Mouse (Mus musculus) forebrain, embryonic 15.5 days (tissue): Measurements from ENCODE around the gene Il12b. TPM values are rescaled to one million over a fixed set of nuclear protein-coding genes. Genes with fewer than 3 reads are reported as not detected.
"Not testable (repeated sequence)": the region's sequence is repeated elsewhere in the genome, so short reads cannot be mapped to it uniquely, and the experiment has no call there.

ENCODE experiments used
- ATAC-seq: fragments of 200-750 bp; cut with Nextera tagmentation; replicated peaks from 2 replicates; pipeline ENCODE4 v1.8.0; 2017; ENCODE audit warnings: mild to moderate bottlenecking, moderate TSS enrichment, moderate library complexity
- H3K27ac ChIP-seq: fragments of 300-500 bp; sonication (generic); replicated peaks from 2 replicates; pipeline ENCODE4 v1.5.1; 2015; ENCODE audit warnings: mild to moderate bottlenecking, inconsistent platforms
- H3K27me3 ChIP-seq: fragments of 300-500 bp; sonication (generic); 2 replicates; pipeline ENCODE4 v1.6.1; 2015; ENCODE audit warnings: inconsistent platforms
- H3K36me3 ChIP-seq: fragments of 300-500 bp; sonication (generic); 2 replicates; pipeline ENCODE4 v1.6.1; 2015; ENCODE audit warnings: mild to moderate bottlenecking, inconsistent platforms
- H3K4me1 ChIP-seq: fragments of 300-500 bp; sonication (generic); 2 replicates; pipeline ENCODE4 v1.6.1; 2015; ENCODE audit warnings: inconsistent platforms
- H3K4me2 ChIP-seq: fragments of 300-500 bp; sonication (generic); replicated peaks from 2 replicates; pipeline ENCODE4 v1.6.1; 2015; ENCODE audit warnings: mild to moderate bottlenecking, inconsistent platforms
- H3K4me3 ChIP-seq: fragments of 300-500 bp; sonication (generic); 2 replicates; pipeline ENCODE4 v1.5.1; 2015; ENCODE audit warnings: mild to moderate bottlenecking, inconsistent platforms
- H3K9ac ChIP-seq: fragments of 300-500 bp; sonication (generic); replicated peaks from 2 replicates; pipeline ENCODE4 v1.6.1; 2015; ENCODE audit warnings: mild to moderate bottlenecking, inconsistent platforms
- H3K9me3 ChIP-seq: fragments of 300-500 bp; sonication (generic); 2 replicates; pipeline ENCODE4 v1.6.1; 2016; ENCODE audit warnings: inconsistent platforms
- WGBS: fragments of 180-500 bp; shearing (Covaris S2); methylation state at CpG from one replicate; pipeline ENCODE4 v1.1.7; 2015; ENCODE audit warnings: mixed read lengths; 5-methylcytosine and 5-hydroxymethylcytosine counted together
- polyA plus RNA-seq: library from polyadenylated mRNA; unstranded; fragments of >200 nt; fragmentation: Nextera tagmentation; extraction: Ambion mirVana; gene quantifications from 2 replicates; pipeline ENCODE4 v1.2.1, GENCODE M21; 2015

Gene Il12b
- polyA plus RNA-seq, 1 experiment from 2014 or later = not detected

DNA sequence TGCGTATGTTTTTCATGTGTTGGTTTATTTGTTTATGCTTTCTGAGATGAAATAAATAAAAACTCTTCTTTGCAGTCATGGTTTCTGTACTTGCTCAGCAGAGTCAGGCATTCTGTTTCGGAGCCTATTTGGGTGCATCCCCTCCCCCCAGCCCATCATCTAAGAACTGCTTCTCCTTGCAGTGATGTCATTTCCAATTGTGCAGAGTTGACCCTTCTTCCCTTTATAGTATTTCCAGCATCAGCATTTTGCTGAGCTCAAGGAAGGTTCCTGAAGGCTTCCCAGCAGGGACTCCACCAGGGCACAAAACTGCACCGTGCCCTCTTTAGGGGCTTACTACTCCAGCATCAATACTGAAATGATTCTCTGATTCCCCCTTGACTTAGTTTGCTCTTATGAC, 14.7 kb downstream of the Il12b start:
- no peaks in the 10 kb centered on the region for H3K9me3 ChIP-seq
- H3K27me3 ChIP-seq = no peaks in the 10 kb centered on the region
- no peak overlapping the region for H3K27ac ChIP-seq
- WGBS = 87% methylated on average over 3 of the region's 3 CpGs
- H3K4me1 ChIP-seq = no peaks in the 10 kb centered on the region
- no peak for ATAC-seq
- H3K9ac ChIP-seq = no peak overlapping the region
- H3K4me2 ChIP-seq = no peak overlapping the region
- H3K4me3 ChIP-seq = no peak overlapping the region
- H3K36me3 ChIP-seq = no peaks in the 10 kb centered on the region

DNA sequence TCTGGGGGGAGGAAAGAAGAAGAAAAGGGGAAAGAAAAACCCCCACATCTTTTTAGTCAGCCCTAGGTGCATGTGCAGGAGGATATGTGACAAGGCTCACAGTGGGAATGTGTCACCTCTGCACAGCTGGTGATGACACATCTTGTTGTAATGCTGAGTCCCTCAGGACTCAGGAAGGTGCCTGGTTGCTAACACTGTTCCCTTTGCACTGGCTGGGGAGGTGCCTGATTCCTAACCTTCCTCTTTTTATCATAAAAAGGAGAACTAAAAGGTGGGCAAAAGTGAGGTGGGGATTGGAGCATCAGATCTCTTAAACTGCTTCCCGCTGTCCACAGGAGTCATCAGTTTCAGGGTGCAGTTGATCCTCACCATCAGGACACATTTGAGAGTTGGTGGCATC, 17.5 kb downstream of the Il12b start:
- WGBS = 85% methylated on average over 1 of the region's 1 CpGs

GRCm38 (mm10) chr11:44422337-44423111, 22.7 kb downstream of the Il12b start:
- Histone ChIP-seq H3K27ac (no peak overlapping the region), H3K4me1 (0 out of 2 replicates have a peak, but pooled peaks cover 2% of the 10 kb centered on the region), H3K9me3 (no peaks in the 10 kb centered on the region), H3K9ac (no peak overlapping the region), H3K27me3 (no peaks in the 10 kb centered on the region), H3K4me3 (no peak overlapping the region), H3K4me2 (no peak overlapping the region), H3K36me3 (no peaks in the 10 kb centered on the region)
- no peak for ATAC-seq
- WGBS = 76% methylated on average over 10 of the region's 10 CpGs

More for the DNA sequence above, 17.5 kb downstream of the Il12b start:
- Histone ChIP-seq H3K27me3 (no peaks in the 10 kb centered on the region), H3K27ac (no peak overlapping the region), H3K9me3 (no peaks in the 10 kb centered on the region), H3K4me1 (no peaks in the 10 kb centered on the region), H3K4me3 (no peak overlapping the region), H3K4me2 (no peak overlapping the region), H3K9ac (no peak overlapping the region), H3K36me3 (no peaks in the 10 kb centered on the region)
- ATAC-seq = no peak

DNA sequence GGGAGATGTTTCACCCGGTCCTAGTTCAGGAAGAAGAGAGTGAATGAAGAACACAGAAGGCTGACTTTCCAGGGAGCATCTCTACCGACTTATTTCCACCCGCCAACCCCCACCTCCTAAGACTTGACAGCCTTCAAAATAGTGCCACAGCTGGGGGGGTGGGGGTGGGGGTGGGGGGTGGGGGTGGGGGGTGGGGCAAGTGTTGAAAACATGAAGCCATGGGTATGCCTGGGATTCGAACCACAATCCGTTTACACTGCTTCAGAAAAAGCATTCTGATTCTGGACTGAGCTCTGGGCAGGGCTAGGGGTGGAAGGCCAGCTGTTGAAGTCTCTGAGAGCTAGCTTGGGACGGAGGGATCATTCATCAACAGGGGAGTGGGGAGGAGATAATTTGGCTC, 23.4 kb downstream of the Il12b start:
- Histone ChIP-seq H3K9me3 (no peaks in the 10 kb centered on the region), H3K4me3 (no peak overlapping the region), H3K9ac (no peak overlapping the region), H3K36me3 (no peaks in the 10 kb centered on the region), H3K4me1 (0 out of 2 replicates have a peak, but pooled peaks cover 2% of the 10 kb centered on the region), H3K27me3 (no peaks in the 10 kb centered on the region), H3K27ac (no peak overlapping the region), H3K4me2 (no peak overlapping the region)
- 56% methylated on average over 6 of the region's 6 CpGs for WGBS
- ATAC-seq = no peak

DNA sequence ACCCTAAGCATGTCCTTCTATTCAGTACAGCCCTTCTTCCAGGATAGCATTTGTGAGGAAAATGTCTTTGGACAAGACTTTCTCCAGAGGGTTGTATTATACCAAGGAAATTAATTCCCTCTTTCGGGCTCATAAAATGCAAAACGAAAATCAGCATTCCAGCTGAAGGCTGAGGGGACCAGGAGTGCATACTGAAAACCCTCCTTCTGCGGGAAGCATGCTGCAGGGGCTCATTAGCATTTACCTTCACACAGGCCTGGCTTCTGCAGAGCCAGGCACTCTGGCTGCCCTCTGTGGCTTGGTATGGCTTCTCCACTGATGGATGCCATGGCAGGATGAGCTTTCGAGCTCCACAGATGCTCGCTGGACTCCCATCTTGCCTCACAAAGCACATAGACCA, 24.1 kb downstream of the Il12b start:
- ATAC-seq = no peak

DNA sequence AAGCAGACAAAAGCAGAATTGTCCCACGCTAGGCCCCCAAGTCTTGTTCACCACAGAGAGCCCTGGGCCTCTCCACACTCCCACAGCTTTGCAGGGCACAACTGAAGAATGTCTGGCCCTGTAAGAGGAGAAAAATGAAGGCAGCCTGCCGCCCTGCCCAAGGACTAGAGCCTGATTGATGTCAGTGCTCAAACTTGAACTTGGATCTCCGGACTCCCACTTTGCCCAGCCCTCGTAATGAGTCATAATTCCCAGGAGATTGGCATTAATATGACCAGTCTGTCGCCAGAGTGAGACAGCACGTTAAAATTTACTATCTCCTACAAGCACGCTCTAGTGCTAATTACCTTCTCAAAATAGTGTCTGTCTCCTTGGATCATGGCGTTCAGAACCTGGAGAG, 25.1 kb downstream of the Il12b start:
- no peak for ATAC-seq
- Histone ChIP-seq H3K9ac (no peak overlapping the region), H3K4me2 (no peak overlapping the region), H3K27ac (no peak overlapping the region), H3K36me3 (no peaks in the 10 kb centered on the region), H3K9me3 (no peaks in the 10 kb centered on the region), H3K27me3 (no peaks in the 10 kb centered on the region), H3K4me3 (no peak overlapping the region), H3K4me1 (0 out of 2 replicates have a peak, but pooled peaks cover 2% of the 10 kb centered on the region)
- 90% methylated on average over 8 of the region's 8 CpGs for WGBS

More for the DNA sequence above, 24.1 kb downstream of the Il12b start:
- Histone ChIP-seq H3K27me3 (no peaks in the 10 kb centered on the region), H3K9me3 (no peaks in the 10 kb centered on the region), H3K4me2 (no peak overlapping the region), H3K4me3 (no peak overlapping the region), H3K27ac (no peak overlapping the region), H3K36me3 (no peaks in the 10 kb centered on the region), H3K9ac (no peak overlapping the region), H3K4me1 (0 out of 2 replicates have a peak, but pooled peaks cover 2% of the 10 kb centered on the region)
- WGBS = 65% methylated on average over 5 of the region's 5 CpGs

DNA sequence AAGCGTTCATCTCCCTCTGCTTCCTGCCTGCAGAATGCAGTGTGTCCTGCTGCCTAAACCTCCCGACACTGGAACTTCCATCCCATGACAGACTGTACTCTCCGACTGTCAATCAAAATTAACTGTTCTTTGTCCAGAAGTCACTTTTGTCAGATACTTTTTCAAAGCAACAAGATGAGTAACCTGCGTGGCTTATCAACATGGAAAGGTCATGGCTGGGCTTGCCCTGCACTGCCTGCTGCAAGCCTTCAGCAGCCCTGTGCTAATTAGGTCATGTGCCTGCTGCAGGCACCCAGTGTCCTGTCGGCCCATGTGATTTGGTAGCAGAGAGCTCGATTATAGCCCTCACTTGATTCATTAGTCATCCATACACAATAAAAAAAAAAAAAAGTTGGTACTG, 25.8 kb downstream of the Il12b start:
- H3K9me3 ChIP-seq = no peaks in the 10 kb centered on the region
- ATAC-seq = no peak
- no peaks in the 10 kb centered on the region for H3K27me3 ChIP-seq
- H3K4me1 ChIP-seq = 0 out of 2 replicates have a peak, but pooled peaks cover 2% of the 10 kb centered on the region
- H3K27ac ChIP-seq = no peak overlapping the region
- 77% methylated on average over 6 of the region's 6 CpGs for WGBS
- no peaks in the 10 kb centered on the region for H3K36me3 ChIP-seq
- H3K4me2 ChIP-seq = no peak overlapping the region
- H3K4me3 ChIP-seq = no peak overlapping the region
- no peak overlapping the region for H3K9ac ChIP-seq

- no peak overlapping the region for H3K4me2 ChIP-seq
- no peak for ATAC-seq
- WGBS = 77% methylated on average over 2 of the region's 2 CpGs
- H3K9ac ChIP-seq = no peak overlapping the region
- H3K27ac ChIP-seq = no peak overlapping the region
- no peak overlapping the region for H3K4me3 ChIP-seq
- 0 out of 2 replicates have a peak, but pooled peaks cover 2% of the 10 kb centered on the region for H3K4me1 ChIP-seq
- no peaks in the 10 kb centered on the region for H3K9me3 ChIP-seq
- H3K27me3 ChIP-seq = no peaks in the 10 kb centered on the region
- H3K36me3 ChIP-seq = no peaks in the 10 kb centered on the region
Observed at GRCm38 (mm10) chr11:44427951-44428350, 28.1 kb downstream of the Il12b start.

- Histone ChIP-seq H3K4me1 (no peaks in the 10 kb centered on the region), H3K27me3 (no peaks in the 10 kb centered on the region), H3K36me3 (no peaks in the 10 kb centered on the region), H3K4me3 (no peak overlapping the region), H3K27ac (no peak overlapping the region), H3K9ac (no peak overlapping the region), H3K4me2 (no peak overlapping the region), H3K9me3 (no peaks in the 10 kb centered on the region)
- 91% methylated on average over 3 of the region's 3 CpGs for WGBS
- no peak for ATAC-seq
Observed at GRCm38 (mm10) chr11:44430036-44430435, 30.2 kb downstream of the Il12b start.

DNA sequence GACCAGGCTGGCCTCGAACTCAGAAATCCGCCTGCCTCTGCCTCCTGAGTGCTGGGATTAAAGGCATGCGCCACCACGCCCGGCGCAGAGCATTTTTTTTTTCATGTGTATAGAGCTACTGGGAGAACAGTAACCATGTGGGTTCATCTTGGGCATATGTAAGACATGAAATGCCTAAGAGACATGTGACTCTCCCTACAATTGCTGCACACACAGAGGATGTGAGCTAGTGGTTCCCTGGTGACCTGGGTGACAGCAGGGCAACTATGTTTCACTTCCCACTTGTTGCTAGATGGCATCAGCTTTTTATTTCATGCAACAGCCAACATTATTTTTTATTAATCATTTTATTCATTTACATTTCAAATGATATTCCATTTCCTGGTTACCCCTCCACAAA, 37.9 kb downstream of the Il12b start:
- Histone ChIP-seq H3K9me3 (no peaks in the 10 kb centered on the region), H3K4me3 (no peak overlapping the region), H3K4me1 (no peaks in the 10 kb centered on the region), H3K27ac (no peak overlapping the region), H3K36me3 (no peaks in the 10 kb centered on the region), H3K27me3 (no peaks in the 10 kb centered on the region), H3K9ac (no peak overlapping the region), H3K4me2 (no peak overlapping the region)
- no peak for ATAC-seq
- WGBS = 96% methylated on average over 6 of the region's 6 CpGs

DNA sequence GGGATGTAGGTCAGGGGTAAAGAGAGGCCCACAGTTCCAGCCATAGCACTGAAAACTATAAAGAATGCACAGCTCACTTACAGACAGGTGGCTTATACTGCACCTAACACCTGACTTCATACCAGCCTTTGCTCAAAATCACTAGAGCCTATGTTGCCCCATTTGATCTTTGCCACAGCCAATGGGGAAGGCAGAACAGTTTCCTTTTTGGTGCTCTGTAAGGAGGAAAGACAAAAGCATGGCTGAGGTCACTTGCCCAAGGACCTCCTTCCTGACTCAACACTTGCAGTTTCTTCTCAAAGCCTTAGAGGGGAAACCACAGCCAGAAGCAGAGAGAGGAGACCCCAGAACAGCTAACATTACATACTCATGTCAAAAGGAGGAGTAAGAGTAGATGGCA, 51.2 kb downstream of the Il12b start:
- no peak for ATAC-seq
- Histone ChIP-seq H3K4me3 (no peak overlapping the region), H3K36me3 (peaks cover 8% of the 10 kb centered on the region), H3K4me2 (no peak overlapping the region), H3K27ac (no peak overlapping the region), H3K27me3 (no peaks in the 10 kb centered on the region), H3K4me1 (no peaks in the 10 kb centered on the region), H3K9ac (no peak overlapping the region), H3K9me3 (no peaks in the 10 kb centered on the region)

- not testable (repeated sequence) for H3K9me3 ChIP-seq, H3K4me3 ChIP-seq, H3K4me1 ChIP-seq, H3K4me2 ChIP-seq, H3K27me3 ChIP-seq, H3K27ac ChIP-seq, H3K9ac ChIP-seq, ATAC-seq
- 95% methylated on average over 5 of the region's 5 CpGs for WGBS
- H3K36me3 ChIP-seq = peaks cover 13% of the 10 kb centered on the region
Observed at GRCm38 (mm10) chr11:44452016-44452415, 52.2 kb downstream of the Il12b start.

DNA sequence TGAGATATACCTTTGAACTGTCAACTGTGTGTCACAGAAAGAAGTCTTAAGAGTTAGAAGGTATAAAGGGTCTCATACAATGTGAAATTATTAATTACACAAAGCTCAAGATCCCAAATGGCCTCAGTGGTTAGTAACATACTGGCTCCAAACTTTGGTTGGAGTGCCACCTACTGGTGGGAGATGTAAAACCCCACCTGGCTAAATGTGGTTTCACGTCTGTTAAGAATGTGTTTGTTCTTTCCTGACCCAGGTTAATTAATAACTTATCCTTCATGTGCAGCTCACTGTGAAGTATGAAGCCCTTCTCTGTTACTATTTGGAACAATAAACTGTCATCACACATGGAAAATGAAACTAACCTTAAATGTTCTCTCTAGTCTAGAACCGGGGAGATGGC, 53.6 kb downstream of the Il12b start:
- Histone ChIP-seq H3K27me3 (no peaks in the 10 kb centered on the region), H3K27ac (no peak overlapping the region), H3K4me1 (no peaks in the 10 kb centered on the region), H3K36me3 (peaks cover 23% of the 10 kb centered on the region), H3K9ac (no peak overlapping the region), H3K9me3 (no peaks in the 10 kb centered on the region), H3K4me3 (no peak overlapping the region), H3K4me2 (no peak overlapping the region)
- peak; percentile 55; the same call in 1 of the 2 replicates for ATAC-seq
- WGBS = 56% methylated on average over 2 of the region's 2 CpGs
